Mouse (Mus musculus): ENCODE measurements around the gene Pi4kb.

Gene Pi4kb

GRCm38 (mm10) chr3:94953764-94954616, 20.5 kb upstream of the Pi4kb start, which contains the start of gene Rfx5:
TSS of gene Rfx5 (plus strand) at chr3:94954075.
- peak; percentile 99 for DNase-seq (ENCODE audit: low read depth)

- DNase-seq (ENCODE audit: low read depth), result no peak
Observed at GRCm38 (mm10) chr3:94958295-94958694, 16.2 kb upstream of the Pi4kb start.

- DNase-seq (ENCODE audit: low read depth), result no peak
Observed at GRCm38 (mm10) chr3:94959871-94960270, 14.7 kb upstream of the Pi4kb start.

GRCm38 (mm10) chr3:94960322-94960721, 14.2 kb upstream of the Pi4kb start:
- DNase-seq (ENCODE audit: low read depth), result no peak

GRCm38 (mm10) chr3:94964989-94965388, 9.5 kb upstream of the Pi4kb start:
- DNase-seq (ENCODE audit: low read depth), result no peak

- DNase-seq (ENCODE audit: low read depth), result no peak
Observed at GRCm38 (mm10) chr3:94965878-94966277, 8.7 kb upstream of the Pi4kb start.

- no peak for DNase-seq (ENCODE audit: low read depth)
Observed at GRCm38 (mm10) chr3:94972552-94972951, 2.0 kb upstream of the Pi4kb start.

GRCm38 (mm10) chr3:94973620-94974019, 911 bp upstream of the Pi4kb start:
- no peak for DNase-seq (ENCODE audit: low read depth)

- DNase-seq (ENCODE audit: low read depth), result no peak
Observed at GRCm38 (mm10) chr3:94974026-94974527, 454 bp upstream of the Pi4kb start.

- DNase-seq (ENCODE audit: low read depth), result no peak
Observed at GRCm38 (mm10) chr3:94984312-94984711, 9.8 kb downstream of the Pi4kb start.

GRCm38 (mm10) chr3:94985513-94985912, 11.0 kb downstream of the Pi4kb start:
- DNase-seq (ENCODE audit: low read depth), result no peak

- peak; percentile 80 for DNase-seq (ENCODE audit: low read depth)
Observed at GRCm38 (mm10) chr3:94987578-94987977, 13.0 kb downstream of the Pi4kb start.

- DNase-seq (ENCODE audit: low read depth), result peak; percentile 60
Observed at GRCm38 (mm10) chr3:94989159-94989761, 14.7 kb downstream of the Pi4kb start.

- DNase-seq (ENCODE audit: low read depth), result peak; percentile 40
Observed at GRCm38 (mm10) chr3:94996946-94997345, 22.4 kb downstream of the Pi4kb start.

- DNase-seq (ENCODE audit: low read depth), result no peak
Observed at GRCm38 (mm10) chr3:95002569-95002968, 28.0 kb downstream of the Pi4kb start.

GRCm38 (mm10) chr3:95003273-95003672, 28.7 kb downstream of the Pi4kb start:
- DNase-seq (ENCODE audit: low read depth), result no peak

- DNase-seq (ENCODE audit: low read depth), result no peak
Observed at GRCm38 (mm10) chr3:95005651-95006050, 31.1 kb downstream of the Pi4kb start.

GRCm38 (mm10) chr3:95007706-95008105, 33.2 kb downstream of the Pi4kb start:
- DNase-seq (ENCODE audit: low read depth), result no peak

GRCm38 (mm10) chr3:95010396-95010795, 35.9 kb downstream of the Pi4kb start:
- no peak for DNase-seq (ENCODE audit: low read depth)

- DNase-seq (ENCODE audit: low read depth), result no peak
Observed at GRCm38 (mm10) chr3:95012982-95013381, 38.5 kb downstream of the Pi4kb start.

- DNase-seq (ENCODE audit: low read depth), result no peak
Observed at GRCm38 (mm10) chr3:95013699-95014427, 39.3 kb downstream of the Pi4kb start.

- DNase-seq (ENCODE audit: low read depth), result no peak
Observed at GRCm38 (mm10) chr3:95014428-95015151, 40.1 kb downstream of the Pi4kb start.

Data from fibroblast of lung, adult 2 months (primary cell).